Mouse (Mus musculus) lung, postnatal 0 days (tissue): Measurements from ENCODE around the gene Lrmda.

ENCODE experiments used
- CTCF ChIP-seq: IDR thresholded peaks from 2 replicates; pipeline ENCODE4 v1.5.1; 2016; ENCODE audit warnings: antibody characterized with exemption, mild to moderate bottlenecking
- EP300 ChIP-seq: IDR thresholded peaks from 2 replicates; pipeline ENCODE4 v1.6.1; 2016; ENCODE audit warnings: antibody characterized with exemption, mild to moderate bottlenecking, control low read depth

- TF ChIP-seq CTCF, result no peak
- no peak for TF ChIP-seq EP300
Measured at GRCm38 (mm10) chr14:22577411-22578037, 558.0 kb downstream of the Lrmda start.
